In the genomic region with DNA sequence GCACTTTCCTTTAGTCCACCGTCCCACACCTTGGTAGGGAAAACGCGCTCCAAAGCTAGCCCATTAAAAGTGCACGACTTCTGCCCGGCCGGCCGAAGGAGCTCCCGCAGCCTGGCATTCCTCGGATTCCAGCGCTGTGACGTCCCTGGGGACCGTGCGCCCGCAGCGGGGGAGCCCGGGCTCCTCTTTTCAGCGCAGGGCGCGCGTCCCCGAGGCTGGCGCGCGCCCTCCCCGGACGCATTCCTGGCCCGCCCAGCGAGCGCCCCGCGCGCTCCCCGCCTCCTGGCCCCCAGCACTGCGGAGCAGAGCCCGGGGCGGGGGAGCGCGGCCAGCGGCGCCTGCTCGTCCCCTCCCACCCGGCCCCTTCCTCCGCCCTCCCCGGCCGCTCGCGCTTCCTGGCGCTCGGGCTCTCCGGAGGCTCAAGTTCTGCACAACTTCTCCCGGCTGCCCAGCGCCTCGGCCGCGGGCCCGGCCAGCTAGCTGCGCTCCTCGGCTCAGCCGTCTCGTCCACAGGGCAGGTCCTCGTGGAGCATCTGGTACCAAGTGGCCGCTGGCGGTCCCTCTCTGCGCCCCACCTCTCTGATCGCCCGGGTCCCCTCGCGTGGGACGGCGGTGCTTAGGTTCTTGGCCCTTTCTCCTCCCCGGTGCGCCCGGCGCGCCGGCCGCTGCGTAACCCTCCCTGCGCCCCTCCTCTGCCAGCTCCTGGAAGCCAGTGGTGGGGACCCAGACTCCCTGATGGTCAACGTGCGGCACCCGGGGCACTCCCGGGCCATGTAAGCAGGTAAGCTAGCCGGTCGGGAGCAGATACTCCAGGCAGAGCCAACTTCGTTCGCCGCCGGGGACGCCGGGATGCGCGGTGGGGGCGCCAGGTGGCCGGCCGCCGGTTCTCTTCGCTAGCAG, we compare ENCODE assay signal across 8 mouse cellular contexts. TPM values are rescaled to one million over a fixed set of nuclear protein-coding genes. Genes with fewer than 3 reads are reported as not detected.
DNase-seq lines count a peak whose midpoint lies in the region; ATAC-seq lines count a peak whose summit lies in the region.

Ptpn14 (plus strand) TSS at position 385 of the 900 bp plus-strand sequence.

- H3K9me3 ChIP-seq in embryonic facial prominence, embryonic 10.5 days, result no peaks in the 10 kb centered on the region
- H3K9me3 ChIP-seq in liver, embryonic 13.5 days (replicated peaks), result no peaks in the 10 kb centered on the region
- no peaks in the 10 kb centered on the region; the same call in 1 of the 2 replicates for H3K9me3 ChIP-seq in neural tube, embryonic 13.5 days

- DNase-seq in cerebellum, postnatal 36 days, result peak; percentile 6 to 15
- no peak for DNase-seq in cerebellum, adult 11-12 months
- peak; percentile 92 for DNase-seq in embryonic facial prominence, embryonic 10.5 days (ENCODE audit: low spot score)
- DNase-seq in heart, adult 9 months (ENCODE audit: low spot score in 2 of 2), result peak; percentile 82 to 86
- DNase-seq in kidney, adult 9 months, result peak; percentile 81
- DNase-seq in liver, embryonic 13.5 days, result no peak
- DNase-seq in thymus, postnatal 10 days (ENCODE audit: low spot score in 2 of 2), result peak; percentile 42 to 67

- peak within 1 kb of the TSS; percentile 65 for H3K4me2 ChIP-seq in liver, embryonic 13.5 days
- H3K4me2 ChIP-seq in neural tube, embryonic 13.5 days, result peak within 1 kb of the TSS; percentile 97

- H3K27ac ChIP-seq in embryonic facial prominence, embryonic 10.5 days (replicated peaks), result peak within 1 kb of the TSS; percentile 92
- H3K27ac ChIP-seq in liver, embryonic 13.5 days, result peak within 1 kb of the TSS; percentile 55
- peak within 1 kb of the TSS; percentile 67 for H3K27ac ChIP-seq in neural tube, embryonic 13.5 days (replicated peaks)

- H3K4me1 ChIP-seq in embryonic facial prominence, embryonic 10.5 days, result peaks cover 65% of the 10 kb centered on the region
- H3K4me1 ChIP-seq in liver, embryonic 13.5 days (replicated peaks), result 0 out of 2 replicates have a peak, but pooled peaks cover 4% of the 10 kb centered on the region
- peaks cover 46% of the 10 kb centered on the region for H3K4me1 ChIP-seq in neural tube, embryonic 13.5 days (replicated peaks)

- WGBS in embryonic facial prominence, embryonic 10.5 days, result under 1% methylated on average over 98 of the region's 98 CpGs
- under 1% methylated on average over 92 of the region's 98 CpGs for WGBS in liver, embryonic 13.5 days (ENCODE audit: insufficient replicate concordance)
- under 1% methylated on average over 83 of the region's 98 CpGs for WGBS in neural tube, embryonic 13.5 days

- no peaks in the 10 kb centered on the region for H3K36me3 ChIP-seq in embryonic facial prominence, embryonic 10.5 days (replicated peaks)
- H3K36me3 ChIP-seq in liver, embryonic 13.5 days, result no peaks in the 10 kb centered on the region
- no peaks in the 10 kb centered on the region for H3K36me3 ChIP-seq in neural tube, embryonic 13.5 days

- ATAC-seq in liver, embryonic 13.5 days (ENCODE audit: low read depth), result peak; percentile 76
- ATAC-seq in neural tube, embryonic 13.5 days (ENCODE audit: low read depth), result peak; percentile 85

- peak within 1 kb of the TSS; percentile 88 for H3K4me3 ChIP-seq in embryonic facial prominence, embryonic 10.5 days
- H3K4me3 ChIP-seq in liver, embryonic 13.5 days (replicated peaks), result peak within 1 kb of the TSS; percentile 54
- H3K4me3 ChIP-seq in neural tube, embryonic 13.5 days, result peak within 1 kb of the TSS; percentile 60

- peak within 1 kb of the TSS; percentile 51 for H3K9ac ChIP-seq in liver, embryonic 13.5 days
- peak within 1 kb of the TSS; percentile 76 for H3K9ac ChIP-seq in neural tube, embryonic 13.5 days

- peaks cover 44% of the 10 kb centered on the region for H3K27me3 ChIP-seq in embryonic facial prominence, embryonic 10.5 days (replicated peaks; ENCODE audit: low read depth, poor library complexity, severe bottlenecking)
- H3K27me3 ChIP-seq in liver, embryonic 13.5 days, result peaks cover 73% of the 10 kb centered on the region
- peaks cover 47% of the 10 kb centered on the region for H3K27me3 ChIP-seq in neural tube, embryonic 13.5 days

RNA-seq across cellular contexts. Expression of gene Ptpn14, which starts in this region (rescaled TPM):
- 6.7 TPM in 2 replicates for polyA plus RNA-seq in embryonic facial prominence, embryonic 10.5 days (2016; fragmentation: Nextera tagmentation; extraction: Ambion mirVana)
- 0.41 and 0.44 TPM in 2 replicates for polyA plus RNA-seq in liver, embryonic 13.5 days (2015; fragmentation: Nextera tagmentation; extraction: Ambion mirVana)
- 1.8 and 1.9 TPM in 2 replicates for polyA plus RNA-seq in neural tube, embryonic 13.5 days (2015; fragmentation: Nextera tagmentation; extraction: Ambion mirVana)

Comparison
In these comparisons a context has a peak if more than half of its experiments do, and no peak if none do; other contexts are left out.
1. DNase-seq: peak in cerebellum, postnatal 36 days (2 of 2), embryonic facial prominence, embryonic 10.5 days (single experiment), heart, adult 9 months (2 of 2), kidney, adult 9 months (single experiment) and thymus, postnatal 10 days (2 of 2); none in cerebellum, adult 11-12 months (single experiment) and liver, embryonic 13.5 days (single experiment).
2. Peak in ATAC-seq, H3K4me3 ChIP-seq, H3K27ac ChIP-seq, H3K9ac ChIP-seq and H3K4me2 ChIP-seq in liver, embryonic 13.5 days; RNA of the gene not detected or under 1 TPM.
3. Peak in every context shown above with its lines, with median percentiles within 50 percentile points of each other: H3K27ac ChIP-seq and H3K4me3 ChIP-seq.